Mouse (Mus musculus) forebrain, embryonic 15.5 days (tissue): Measurements from ENCODE around the gene Gm37240. TPM values are rescaled to one million over a fixed set of nuclear protein-coding genes. Genes with fewer than 3 reads are reported as not detected.

ENCODE experiments used
- ATAC-seq: fragments of 200-750 bp; cut with Nextera tagmentation; replicated peaks from 2 replicates; pipeline ENCODE4 v1.8.0; 2017; ENCODE audit warnings: mild to moderate bottlenecking, moderate TSS enrichment, moderate library complexity
- H3K27ac ChIP-seq: fragments of 300-500 bp; sonication (generic); replicated peaks from 2 replicates; pipeline ENCODE4 v1.5.1; 2015; ENCODE audit warnings: mild to moderate bottlenecking, inconsistent platforms
- H3K27me3 ChIP-seq: fragments of 300-500 bp; sonication (generic); 2 replicates; pipeline ENCODE4 v1.6.1; 2015; ENCODE audit warnings: inconsistent platforms
- H3K36me3 ChIP-seq: fragments of 300-500 bp; sonication (generic); 2 replicates; pipeline ENCODE4 v1.6.1; 2015; ENCODE audit warnings: mild to moderate bottlenecking, inconsistent platforms
- H3K4me1 ChIP-seq: fragments of 300-500 bp; sonication (generic); 2 replicates; pipeline ENCODE4 v1.6.1; 2015; ENCODE audit warnings: inconsistent platforms
- H3K4me2 ChIP-seq: fragments of 300-500 bp; sonication (generic); replicated peaks from 2 replicates; pipeline ENCODE4 v1.6.1; 2015; ENCODE audit warnings: mild to moderate bottlenecking, inconsistent platforms
- H3K4me3 ChIP-seq: fragments of 300-500 bp; sonication (generic); 2 replicates; pipeline ENCODE4 v1.5.1; 2015; ENCODE audit warnings: mild to moderate bottlenecking, inconsistent platforms
- H3K9ac ChIP-seq: fragments of 300-500 bp; sonication (generic); replicated peaks from 2 replicates; pipeline ENCODE4 v1.6.1; 2015; ENCODE audit warnings: mild to moderate bottlenecking, inconsistent platforms
- H3K9me3 ChIP-seq: fragments of 300-500 bp; sonication (generic); 2 replicates; pipeline ENCODE4 v1.6.1; 2016; ENCODE audit warnings: inconsistent platforms
- WGBS: fragments of 180-500 bp; shearing (Covaris S2); methylation state at CpG from one replicate; pipeline ENCODE4 v1.1.7; 2015; ENCODE audit warnings: mixed read lengths; 5-methylcytosine and 5-hydroxymethylcytosine counted together
- polyA plus RNA-seq: library from polyadenylated mRNA; unstranded; fragments of >200 nt; fragmentation: Nextera tagmentation; extraction: Ambion mirVana; gene quantifications from 2 replicates; pipeline ENCODE4 v1.2.1, GENCODE M21; 2015

Gene Gm37240
- polyA plus RNA-seq, 1 experiment from 2014 or later, result 2.2 TPM

DNA sequence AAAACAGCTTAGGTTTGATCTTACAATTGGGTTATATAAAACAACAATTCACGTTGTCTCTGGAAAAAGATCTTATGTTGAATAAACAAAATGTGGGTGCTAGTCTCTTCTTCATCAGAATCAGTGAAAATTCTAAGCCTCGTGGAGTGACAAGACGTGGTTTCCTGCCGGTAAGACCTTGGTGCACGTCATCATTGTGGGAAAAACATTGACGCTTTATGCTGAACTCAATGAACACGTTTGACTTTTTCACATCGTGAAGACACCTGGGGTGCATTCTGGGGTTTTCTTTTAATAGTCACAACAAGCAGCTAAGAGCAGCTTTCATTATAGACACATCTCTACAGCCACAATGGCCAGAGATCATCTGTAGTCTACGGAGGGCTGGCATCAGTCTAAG lies 1182.1 kb downstream of the Gm37240 start:
- Histone ChIP-seq H3K36me3 (no peaks in the 10 kb centered on the region), H3K27me3 (no peaks in the 10 kb centered on the region), H3K9me3 (no peaks in the 10 kb centered on the region), H3K27ac (no peak overlapping the region), H3K4me3 (no peak overlapping the region), H3K9ac (no peak overlapping the region), H3K4me2 (no peak overlapping the region), H3K4me1 (peaks cover 9% of the 10 kb centered on the region; the same call in 1 of the 2 replicates)
- WGBS, result 91% methylated on average over 9 of the region's 9 CpGs
- no peak for ATAC-seq

DNA sequence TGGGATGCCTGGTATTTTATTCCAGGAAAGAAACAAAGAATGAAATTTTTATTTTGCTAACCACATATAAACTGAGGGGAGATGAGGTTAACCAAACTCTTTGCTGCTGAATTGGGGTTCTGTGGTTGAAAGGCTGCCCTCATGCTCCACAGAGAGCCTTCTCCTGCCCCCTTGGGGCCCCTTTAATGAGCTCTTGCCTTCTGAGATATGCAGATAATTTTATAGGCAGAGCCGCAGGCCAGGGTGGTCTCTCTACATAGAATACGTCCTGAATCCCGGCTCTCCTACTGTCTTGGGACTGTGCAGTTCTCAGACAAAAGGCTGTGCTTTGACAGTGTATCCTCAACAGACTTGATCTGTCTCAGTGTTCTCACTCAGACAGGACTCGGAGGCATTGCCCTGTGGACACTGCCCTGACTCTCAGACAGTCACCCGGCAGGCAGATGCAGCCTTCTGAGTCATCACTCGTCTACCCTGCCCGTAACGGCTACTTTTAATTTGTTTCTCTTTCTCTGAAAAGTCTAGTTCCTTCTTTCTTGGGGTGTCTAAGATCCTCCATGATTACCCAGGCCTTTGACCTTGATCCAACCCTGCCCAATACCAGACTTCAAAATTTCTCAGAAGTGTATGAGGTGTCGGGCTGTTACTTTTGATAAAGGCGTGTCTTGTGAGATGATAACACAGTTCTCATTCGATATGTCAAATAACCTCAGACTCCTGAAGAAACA lies 1184.1 kb downstream of the Gm37240 start:
- Histone ChIP-seq H3K9ac (no peak overlapping the region), H3K27ac (no peak overlapping the region), H3K36me3 (no peaks in the 10 kb centered on the region), H3K4me2 (no peak overlapping the region), H3K9me3 (no peaks in the 10 kb centered on the region), H3K4me3 (no peak overlapping the region), H3K27me3 (no peaks in the 10 kb centered on the region), H3K4me1 (peaks cover 9% of the 10 kb centered on the region; the same call in 1 of the 2 replicates)
- ATAC-seq, result no peak
- 82% methylated on average over 11 of the region's 11 CpGs for WGBS

DNA sequence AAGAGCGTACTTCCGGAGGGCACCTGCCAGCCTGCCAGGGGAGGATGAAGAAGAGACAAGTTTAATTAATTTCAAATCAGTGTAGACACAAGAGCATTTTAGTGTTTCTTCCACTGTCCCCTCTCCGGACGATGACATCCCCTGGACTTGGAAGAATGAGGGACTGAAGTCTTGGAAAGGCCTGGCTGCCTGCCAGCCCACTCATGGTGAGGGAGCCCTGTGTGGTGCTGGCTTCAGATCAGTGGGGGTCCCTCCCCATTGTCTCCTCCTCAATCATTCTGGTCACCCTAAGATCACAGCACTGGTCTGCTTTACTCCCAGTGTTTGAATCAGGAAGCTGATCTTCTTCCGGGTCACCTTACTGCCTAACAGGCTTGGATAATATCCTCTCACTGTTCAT lies 1185.4 kb downstream of the Gm37240 start:
- no peaks in the 10 kb centered on the region for H3K9me3 ChIP-seq
- no peak overlapping the region for H3K9ac ChIP-seq
- H3K27ac ChIP-seq, result no peak overlapping the region
- H3K4me3 ChIP-seq, result no peak overlapping the region
- WGBS, result 61% methylated on average over 5 of the region's 5 CpGs
- H3K4me2 ChIP-seq, result no peak overlapping the region
- H3K4me1 ChIP-seq, result peaks cover 10% of the 10 kb centered on the region
- no peaks in the 10 kb centered on the region for H3K27me3 ChIP-seq
- ATAC-seq, result 0 out of 2 replicates have a peak, but pooled peaks have one; percentile 38
- no peaks in the 10 kb centered on the region for H3K36me3 ChIP-seq

DNA sequence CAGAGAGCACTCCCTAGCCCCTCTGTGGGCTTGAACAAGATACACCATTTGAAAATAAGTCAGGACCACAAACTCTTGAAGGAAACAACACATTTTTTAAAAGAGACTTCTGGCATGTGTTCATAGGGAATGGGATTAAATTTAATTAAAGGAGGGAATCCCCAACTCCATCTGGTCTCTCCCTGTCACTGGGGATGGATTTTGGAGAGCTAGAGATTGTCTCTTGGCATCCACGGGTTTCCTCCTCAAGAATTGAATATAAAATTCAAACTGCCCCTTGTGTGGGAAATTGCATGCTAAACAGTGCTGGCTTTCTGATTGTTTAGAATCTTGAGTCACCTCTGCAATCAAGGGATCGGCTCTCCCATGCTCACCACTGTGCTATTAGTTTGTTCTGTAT lies 1185.8 kb downstream of the Gm37240 start:
- Histone ChIP-seq H3K4me2 (no peak overlapping the region), H3K9ac (no peak overlapping the region), H3K9me3 (no peaks in the 10 kb centered on the region), H3K36me3 (no peaks in the 10 kb centered on the region), H3K4me3 (no peak overlapping the region), H3K27ac (no peak overlapping the region), H3K4me1 (peaks cover 15% of the 10 kb centered on the region), H3K27me3 (no peaks in the 10 kb centered on the region)
- no peak for ATAC-seq
- WGBS, result 56% methylated on average over 2 of the region's 2 CpGs

DNA sequence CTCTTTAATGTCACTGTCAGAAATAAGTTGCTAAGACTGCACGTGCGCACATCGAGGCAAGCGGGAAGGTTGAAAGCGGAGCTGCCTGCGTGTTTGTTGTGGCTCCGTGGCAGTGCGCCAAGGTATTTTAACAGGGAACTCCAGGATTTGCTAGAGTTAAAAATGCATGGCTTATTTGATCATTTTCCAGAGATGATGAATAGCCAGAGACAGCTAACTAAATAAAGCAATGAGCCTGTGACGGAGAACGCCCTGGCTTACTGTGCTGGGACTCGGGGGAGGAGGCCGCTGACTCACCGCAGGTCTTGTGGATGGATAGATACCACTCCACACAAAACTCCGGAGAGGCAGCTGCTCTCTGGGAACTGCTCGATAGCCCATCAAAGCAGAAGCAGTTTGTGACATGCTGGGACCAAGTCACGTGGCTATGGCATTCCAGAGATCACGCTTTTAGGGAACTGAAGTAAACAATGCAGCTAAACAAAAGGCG lies 1190.8 kb downstream of the Gm37240 start:
- Histone ChIP-seq H3K4me2 (peak overlapping the region; percentile 36), H3K4me3 (peak overlapping the region; percentile 13), H3K9ac (peak overlapping the region; percentile 25; the same call in 1 of the 2 replicates), H3K27ac (peak overlapping the region; percentile 36; the same call in 1 of the 2 replicates), H3K9me3 (no peaks in the 10 kb centered on the region), H3K4me1 (peaks cover 18% of the 10 kb centered on the region), H3K36me3 (no peaks in the 10 kb centered on the region), H3K27me3 (no peaks in the 10 kb centered on the region)
- 14% methylated on average over 18 of the region's 18 CpGs for WGBS
- peak; percentile 73 for ATAC-seq

DNA sequence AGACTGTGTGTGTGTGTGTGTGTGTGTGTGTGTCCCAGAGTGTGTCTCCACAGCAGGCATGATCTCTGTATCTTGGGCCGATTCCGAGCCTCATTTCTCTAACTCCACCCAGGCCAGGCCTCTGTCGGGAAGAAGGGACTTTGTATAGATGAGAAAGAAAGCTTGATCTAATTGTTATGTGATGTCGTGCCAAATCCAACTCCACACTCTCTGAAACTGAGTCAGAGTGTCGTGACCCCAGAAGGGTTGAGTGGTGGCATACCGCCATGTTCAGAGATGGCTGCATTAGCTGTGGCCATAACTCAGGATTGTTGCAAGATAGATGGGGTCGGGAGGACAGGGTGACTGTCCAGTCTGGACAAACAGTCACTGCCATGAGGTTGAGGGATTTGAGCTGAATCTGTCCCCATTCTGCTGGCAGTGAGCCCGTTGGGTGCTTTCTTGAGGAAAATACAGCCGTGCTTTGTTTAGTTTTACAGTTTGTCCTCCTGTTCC lies 1191.4 kb downstream of the Gm37240 start:
- peak overlapping the region; percentile 13; the same call in 1 of the 2 replicates for H3K4me3 ChIP-seq
- H3K9ac ChIP-seq, result no peak overlapping the region
- H3K36me3 ChIP-seq, result no peaks in the 10 kb centered on the region
- peak overlapping the region; percentile 36 for H3K4me2 ChIP-seq
- 42% methylated on average over 9 of the region's 9 CpGs for WGBS
- H3K27me3 ChIP-seq, result no peaks in the 10 kb centered on the region
- ATAC-seq, result peak; percentile 20; the same call in 1 of the 2 replicates
- H3K9me3 ChIP-seq, result no peaks in the 10 kb centered on the region
- H3K4me1 ChIP-seq, result peaks cover 16% of the 10 kb centered on the region
- H3K27ac ChIP-seq, result 0 out of 2 replicates have a peak overlapping the region, but pooled peaks have one; percentile 36

DNA sequence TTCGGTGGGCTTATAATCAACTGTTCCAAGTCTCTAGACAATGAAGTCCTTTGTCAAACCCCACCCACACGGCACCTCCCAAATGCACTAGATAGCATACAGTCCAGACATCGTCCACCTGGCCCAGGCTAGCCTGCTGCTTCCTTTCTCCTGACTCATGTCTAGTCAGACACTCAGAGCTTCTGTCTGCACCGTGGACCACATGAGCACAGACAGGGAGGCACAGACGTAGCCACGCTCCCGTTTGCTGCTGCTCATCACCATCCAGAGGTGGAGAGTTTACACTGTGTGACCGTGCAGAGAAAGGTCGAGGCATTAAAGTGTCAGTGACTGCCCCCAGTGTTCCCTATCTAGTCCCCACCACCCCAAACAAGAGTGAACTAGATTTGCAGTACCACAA lies 1191.9 kb downstream of the Gm37240 start:
- no peak overlapping the region for H3K9ac ChIP-seq
- H3K27me3 ChIP-seq, result no peaks in the 10 kb centered on the region
- WGBS, result 64% methylated on average over 9 of the region's 9 CpGs
- H3K27ac ChIP-seq, result no peak overlapping the region
- peaks cover 15% of the 10 kb centered on the region for H3K4me1 ChIP-seq
- no peak overlapping the region for H3K4me2 ChIP-seq
- H3K9me3 ChIP-seq, result no peaks in the 10 kb centered on the region
- H3K4me3 ChIP-seq, result no peak overlapping the region
- peak; percentile 55; the same call in 1 of the 2 replicates for ATAC-seq
- no peaks in the 10 kb centered on the region for H3K36me3 ChIP-seq

DNA sequence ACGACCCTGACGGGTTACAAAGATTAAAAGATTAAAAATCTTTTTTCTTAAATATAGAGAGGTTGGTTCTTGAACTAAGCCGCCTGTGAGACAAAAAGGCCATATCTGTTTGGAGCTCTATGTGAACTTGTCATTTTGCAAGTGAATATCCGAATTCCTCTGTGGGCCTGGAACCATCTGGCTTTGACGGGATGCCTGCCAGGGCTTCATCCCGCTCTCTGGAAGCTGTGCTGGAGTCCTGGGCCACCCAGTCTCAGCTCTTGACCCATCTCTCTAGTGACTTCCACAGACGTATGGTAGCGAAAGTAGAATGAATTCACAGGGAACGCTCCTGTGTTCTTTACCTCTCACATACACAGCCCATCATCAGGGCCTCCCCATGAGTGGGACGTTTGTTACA lies 1193.4 kb downstream of the Gm37240 start:
- no peaks in the 10 kb centered on the region for H3K27me3 ChIP-seq
- WGBS, result 67% methylated on average over 10 of the region's 10 CpGs
- H3K9ac ChIP-seq, result no peak overlapping the region
- no peak overlapping the region for H3K4me2 ChIP-seq
- no peaks in the 10 kb centered on the region for H3K9me3 ChIP-seq
- no peak overlapping the region for H3K27ac ChIP-seq
- no peak overlapping the region for H3K4me3 ChIP-seq
- H3K36me3 ChIP-seq, result no peaks in the 10 kb centered on the region
- H3K4me1 ChIP-seq, result peaks cover 19% of the 10 kb centered on the region
- ATAC-seq, result no peak

DNA sequence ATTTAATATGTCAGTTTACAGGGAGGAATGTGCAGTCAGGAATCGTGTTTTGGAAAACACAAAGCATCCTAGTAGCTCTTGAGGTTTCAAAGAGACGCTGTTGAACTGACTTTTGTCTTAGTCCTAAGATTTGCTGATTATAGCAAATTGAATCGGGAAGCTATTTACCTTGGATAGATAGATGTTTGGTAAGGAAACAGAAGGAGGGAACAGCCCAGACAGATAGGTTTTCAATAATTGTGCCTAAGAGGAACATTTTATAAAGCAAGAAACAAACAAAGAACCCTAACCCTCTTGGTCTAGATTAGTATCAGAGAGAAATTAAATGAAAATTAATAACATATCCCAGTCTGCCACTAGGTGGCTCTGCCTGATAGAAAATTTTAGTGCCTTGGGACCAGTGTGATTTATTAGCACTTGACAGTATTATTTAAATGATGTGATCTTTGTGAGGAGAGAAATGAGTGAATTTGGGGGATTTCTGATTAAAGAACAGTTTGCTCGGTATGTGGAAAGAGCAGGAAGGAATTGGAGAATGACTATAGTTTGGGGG lies 1194.6 kb downstream of the Gm37240 start:
- Histone ChIP-seq H3K4me2 (no peak overlapping the region), H3K4me1 (peaks cover 19% of the 10 kb centered on the region), H3K27ac (no peak overlapping the region), H3K4me3 (no peak overlapping the region), H3K9me3 (no peaks in the 10 kb centered on the region), H3K36me3 (no peaks in the 10 kb centered on the region), H3K27me3 (no peaks in the 10 kb centered on the region), H3K9ac (no peak overlapping the region)
- no peak for ATAC-seq
- whole genome bisulfite sequencing, result 63% methylated on average over 4 of the region's 4 CpGs

DNA sequence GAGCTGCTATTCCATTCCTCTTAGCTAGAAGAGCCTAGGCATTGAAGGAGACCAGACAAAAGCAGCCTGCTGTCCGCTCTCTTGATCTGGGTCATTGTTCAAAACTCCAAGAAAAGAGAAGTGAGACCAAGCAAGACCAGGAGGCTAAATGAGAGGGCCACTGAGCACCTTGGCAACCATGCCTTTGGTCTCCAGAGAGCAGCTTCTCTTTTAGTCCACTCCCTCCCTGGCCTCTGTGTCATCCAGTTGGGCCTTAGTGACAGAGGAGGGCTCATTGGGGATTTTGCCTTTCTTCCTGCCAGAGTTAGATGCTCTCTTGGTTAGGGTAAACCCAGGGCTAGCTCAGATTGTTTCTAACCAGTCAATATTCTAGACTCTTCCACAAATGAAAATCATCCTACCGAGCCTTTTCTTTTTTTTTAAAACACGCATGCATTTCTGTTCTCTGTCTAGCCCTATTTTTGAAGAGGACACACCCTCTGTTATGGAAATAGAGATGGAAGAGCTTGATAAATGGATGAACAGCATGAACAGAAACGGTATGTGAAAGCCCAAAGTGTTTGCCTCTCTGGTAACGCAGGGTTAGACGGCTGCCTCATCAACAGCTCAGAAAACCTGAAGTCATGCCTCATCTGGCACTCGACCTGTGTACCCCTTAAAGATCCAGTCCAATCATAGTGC lies 1197.1 kb downstream of the Gm37240 start:
- Histone ChIP-seq H3K27ac (no peak overlapping the region), H3K9me3 (no peaks in the 10 kb centered on the region), H3K4me3 (no peak overlapping the region), H3K4me1 (peaks cover 4% of the 10 kb centered on the region; the same call in 1 of the 2 replicates), H3K4me2 (no peak overlapping the region), H3K9ac (no peak overlapping the region), H3K36me3 (no peaks in the 10 kb centered on the region), H3K27me3 (no peaks in the 10 kb centered on the region)
- ATAC-seq, result no peak
- 67% methylated on average over 7 of the region's 7 CpGs for WGBS

DNA sequence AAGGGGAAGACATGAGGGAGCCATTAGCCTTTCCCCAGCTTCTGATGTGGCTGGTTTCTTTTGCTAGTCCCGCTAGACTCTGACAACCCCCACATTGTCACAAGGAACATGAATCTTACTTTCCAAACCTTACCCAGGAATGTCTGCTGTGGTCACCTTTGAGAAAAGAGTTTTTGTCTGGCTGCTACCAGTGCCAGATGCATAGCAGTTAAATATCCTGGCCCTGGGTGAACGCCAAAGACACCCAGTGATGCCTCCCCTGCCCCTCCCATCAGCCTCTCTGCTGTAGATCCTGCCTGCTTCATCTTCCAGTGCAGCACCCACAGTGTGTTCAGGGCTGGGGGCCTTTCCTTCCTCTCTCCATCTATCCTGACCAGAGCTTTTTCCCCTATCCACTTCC lies 1197.7 kb downstream of the Gm37240 start:
- no peak for ATAC-seq
- 80% methylated on average over 2 of the region's 2 CpGs for WGBS
- H3K4me3 ChIP-seq, result no peak overlapping the region

DNA sequence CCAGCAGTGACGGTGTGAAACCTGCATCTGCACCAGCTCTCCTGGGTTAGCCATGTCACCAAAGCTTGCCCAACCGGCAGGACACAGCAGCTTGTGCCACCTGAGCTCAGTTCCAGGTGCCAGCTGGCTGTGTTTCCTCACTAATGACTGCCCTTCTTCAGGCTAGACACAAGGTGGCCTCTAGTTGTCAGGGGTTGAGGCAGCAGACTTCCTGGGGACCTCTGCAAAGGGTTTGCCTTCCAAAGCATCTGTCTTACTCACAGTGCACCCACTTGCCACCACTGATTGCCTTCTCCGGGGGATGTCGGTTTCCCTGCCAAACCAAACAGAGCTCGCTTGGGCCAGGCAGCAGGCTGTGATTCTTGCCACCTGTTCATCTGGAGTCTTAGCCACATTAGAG lies 1199.1 kb downstream of the Gm37240 start:
- no peak overlapping the region for H3K27ac ChIP-seq
- no peaks in the 10 kb centered on the region for H3K9me3 ChIP-seq
- H3K27me3 ChIP-seq, result no peaks in the 10 kb centered on the region
- peaks cover 4% of the 10 kb centered on the region; the same call in 1 of the 2 replicates for H3K4me1 ChIP-seq
- no peaks in the 10 kb centered on the region for H3K36me3 ChIP-seq
- H3K4me2 ChIP-seq, result no peak overlapping the region
- H3K9ac ChIP-seq, result no peak overlapping the region
- ATAC-seq, result no peak
- H3K4me3 ChIP-seq, result no peak overlapping the region
- 68% methylated on average over 5 of the region's 5 CpGs for WGBS

More for the DNA sequence above, 1197.7 kb downstream of the Gm37240 start:
- H3K9ac ChIP-seq, result no peak overlapping the region
- H3K9me3 ChIP-seq, result no peaks in the 10 kb centered on the region
- no peaks in the 10 kb centered on the region for H3K27me3 ChIP-seq
- no peak overlapping the region for H3K4me2 ChIP-seq
- no peak overlapping the region for H3K27ac ChIP-seq
- no peaks in the 10 kb centered on the region for H3K36me3 ChIP-seq
- peaks cover 4% of the 10 kb centered on the region; the same call in 1 of the 2 replicates for H3K4me1 ChIP-seq
